Mouse (Mus musculus): ENCODE measurements around the gene Serpina1f.
"Not testable (repeated sequence)": the region's sequence is repeated elsewhere in the genome, so short reads cannot be mapped to it uniquely, and the experiment has no call there.

Serpina1f gene

GRCm38 (mm10) chr12:103695429-103695828 lies at the start of gene Serpina1f:
Gene Serpina1f, minus strand, starts transcription at chr12:103695529.
- no peak for DNase-seq (ENCODE audit: low read depth, low spot score)

DNA sequence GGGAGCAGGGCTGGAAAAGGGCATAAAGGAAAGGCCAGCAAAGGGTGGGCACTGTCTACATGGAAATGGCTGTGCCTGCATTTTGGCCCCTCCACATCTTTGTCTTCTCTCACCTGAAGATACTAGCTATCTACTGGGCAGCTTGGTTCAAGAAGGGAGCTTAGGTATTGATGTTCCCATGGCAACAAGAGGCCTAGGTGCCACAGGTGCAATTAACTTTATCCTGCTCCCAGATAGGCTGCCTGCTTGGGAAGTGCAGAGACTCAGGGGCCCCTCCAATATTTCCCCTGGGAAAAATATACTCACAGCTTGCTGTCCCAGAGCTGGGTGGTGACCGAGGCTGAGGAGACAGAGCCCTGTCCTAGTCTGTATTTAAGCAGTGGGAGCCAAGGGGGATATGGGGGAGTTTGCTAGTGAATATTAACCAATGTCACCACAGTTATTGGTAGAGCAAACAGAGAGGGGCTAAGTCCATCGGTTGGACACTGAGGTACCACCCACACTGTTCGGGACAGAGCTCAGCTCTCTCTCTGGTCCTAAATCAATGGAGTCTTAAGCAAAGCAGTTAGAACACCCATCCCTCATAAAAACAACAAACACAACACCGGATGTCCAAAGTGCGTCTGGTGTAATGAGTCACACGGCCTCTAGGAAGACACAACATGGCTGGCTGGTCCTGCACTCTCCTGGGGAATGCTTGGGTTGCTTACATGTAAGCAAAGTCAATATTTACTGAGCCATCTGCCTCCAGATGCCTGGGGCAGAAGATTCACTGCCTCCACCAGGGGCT lies 42.7 kb upstream of the Serpina1f start:
- DNase-seq (ENCODE audit: low read depth, low spot score): not testable (repeated sequence)

DNA sequence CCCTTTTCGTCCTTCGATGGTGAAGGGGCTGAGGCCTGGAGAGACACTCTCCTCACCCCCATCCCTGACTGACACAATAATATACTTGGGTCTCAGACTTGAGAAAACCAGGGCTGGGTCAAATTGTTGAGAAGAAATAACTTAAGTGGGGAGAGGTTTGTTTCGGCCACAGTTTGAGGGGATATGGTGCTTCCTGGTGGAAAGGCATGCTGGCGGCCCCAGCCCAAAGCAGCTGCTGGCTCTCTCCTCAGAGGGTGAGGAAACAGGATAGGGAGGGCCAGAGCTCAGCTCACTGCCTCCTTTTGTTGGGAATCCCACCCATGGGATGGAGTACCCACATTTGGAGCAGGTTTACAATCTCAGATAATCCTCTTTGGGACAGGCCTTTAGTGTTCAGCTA lies 40.2 kb upstream of the Serpina1f start:
- not testable (repeated sequence) for DNase-seq (ENCODE audit: low read depth, low spot score)

DNA sequence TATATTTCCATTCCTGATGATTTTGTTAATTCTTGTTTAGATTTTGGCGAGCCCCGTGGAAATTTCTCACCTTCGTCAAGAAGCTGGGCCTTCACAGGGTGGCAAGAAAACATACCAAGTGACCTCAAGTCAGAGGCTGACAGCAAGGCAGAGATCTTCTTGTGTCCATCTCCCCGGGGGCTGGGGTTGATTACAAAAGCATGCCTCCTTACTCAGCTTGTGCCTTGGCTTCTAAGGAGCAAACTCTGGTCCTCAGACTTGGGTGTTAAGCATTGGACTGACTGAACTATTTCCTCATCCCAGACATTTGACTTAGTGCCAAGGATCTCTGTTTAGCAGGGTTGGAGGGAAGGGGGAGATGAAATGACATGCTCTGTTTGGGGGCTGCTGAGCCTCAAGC lies 39.8 kb upstream of the Serpina1f start:
- DNase-seq (ENCODE audit: low read depth, low spot score): not testable (repeated sequence)

DNA sequence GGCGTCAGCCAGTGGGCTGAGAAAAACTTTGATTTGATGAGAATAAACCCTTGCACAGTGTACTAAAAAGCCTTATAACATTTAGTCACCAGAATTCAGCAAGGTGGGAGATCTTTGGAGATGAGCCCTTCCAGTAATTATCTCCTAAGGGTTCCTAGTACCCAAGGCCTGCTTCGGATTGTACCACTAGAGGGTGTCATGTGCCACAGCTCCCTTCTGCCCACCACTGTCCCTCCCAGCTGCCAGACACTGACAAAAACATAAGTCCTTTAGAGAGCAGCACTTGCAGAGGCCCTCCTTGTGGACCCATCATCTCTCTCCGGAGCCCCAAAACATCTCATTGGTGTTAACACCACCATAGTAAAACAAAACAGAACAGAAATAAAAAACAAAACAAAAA lies 16.2 kb upstream of the Serpina1f start:
- no peak for DNase-seq (ENCODE audit: low read depth, low spot score)

DNA sequence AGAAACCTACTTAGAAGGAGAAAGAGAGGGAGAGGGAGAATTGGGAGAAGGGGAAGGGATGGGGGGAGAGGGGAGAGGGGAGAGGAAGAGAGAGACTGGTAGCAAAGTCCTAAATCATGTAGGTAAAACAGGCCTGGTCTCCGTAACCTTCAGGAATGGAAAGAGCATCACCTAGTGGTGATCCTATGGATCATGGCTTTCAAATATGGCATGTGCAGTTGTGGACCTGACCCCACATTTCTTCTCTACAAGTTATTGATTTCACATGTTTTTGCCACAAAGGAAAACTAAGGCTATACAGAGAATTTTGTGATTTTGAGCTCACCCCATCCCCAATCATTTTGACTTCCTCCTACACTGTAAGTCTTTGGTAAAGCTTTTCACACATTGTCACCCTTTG lies 15.1 kb upstream of the Serpina1f start:
- DNase-seq (ENCODE audit: low read depth, low spot score): no peak

DNA sequence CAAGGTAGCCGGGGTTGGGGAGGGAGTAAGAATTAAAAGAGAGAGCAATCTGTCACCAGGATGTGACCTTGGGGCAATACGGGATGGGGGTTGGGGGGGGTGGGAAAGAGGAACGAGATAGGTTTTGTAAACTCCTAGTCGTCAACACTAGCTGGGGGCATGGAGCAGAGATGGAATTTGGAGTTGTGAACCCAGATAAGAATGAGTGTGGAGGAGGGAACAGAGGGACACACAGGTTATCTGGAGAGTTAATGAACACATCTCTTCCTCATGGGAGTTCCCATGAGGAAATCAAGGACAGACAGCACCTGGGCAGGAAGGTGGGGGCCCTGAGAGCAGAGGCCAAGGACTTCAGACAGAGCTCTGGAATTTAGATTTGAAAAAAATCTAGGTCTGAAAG lies 10.8 kb upstream of the Serpina1f start:
- no peak for DNase-seq (ENCODE audit: low read depth, low spot score)

DNA sequence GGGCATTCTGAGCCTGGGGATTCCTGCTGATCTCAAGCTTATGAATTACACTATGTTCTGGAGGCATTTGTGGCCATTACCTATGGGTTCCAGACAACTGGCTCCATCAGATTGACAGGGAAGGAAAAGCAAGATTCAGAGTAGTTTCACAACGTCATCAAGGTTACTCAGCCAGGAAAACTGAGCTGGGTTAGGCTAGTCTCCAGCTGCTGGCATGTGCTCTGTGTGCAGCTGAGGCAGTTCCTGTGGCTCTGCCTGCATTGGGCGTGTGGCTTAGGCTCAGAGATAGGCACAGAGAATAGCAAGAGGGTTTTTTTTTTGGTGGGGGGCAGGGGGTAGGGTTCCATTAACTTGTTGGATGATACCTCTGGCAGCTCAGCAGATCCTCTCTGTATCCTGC lies 10.2 kb upstream of the Serpina1f start:
- DNase-seq (ENCODE audit: low read depth, low spot score): no peak

- DNase-seq (ENCODE audit: low read depth, low spot score): no peak
Measured at GRCm38 (mm10) chr12:103700144-103700750, 4.9 kb upstream of the Serpina1f start.

GRCm38 (mm10) chr12:103688221-103688814 lies 7.0 kb downstream of the Serpina1f start:
- no peak for DNase-seq (ENCODE audit: low read depth, low spot score)

GRCm38 (mm10) chr12:103687021-103687420 lies 8.3 kb downstream of the Serpina1f start:
- DNase-seq (ENCODE audit: low read depth, low spot score): no peak

DNA sequence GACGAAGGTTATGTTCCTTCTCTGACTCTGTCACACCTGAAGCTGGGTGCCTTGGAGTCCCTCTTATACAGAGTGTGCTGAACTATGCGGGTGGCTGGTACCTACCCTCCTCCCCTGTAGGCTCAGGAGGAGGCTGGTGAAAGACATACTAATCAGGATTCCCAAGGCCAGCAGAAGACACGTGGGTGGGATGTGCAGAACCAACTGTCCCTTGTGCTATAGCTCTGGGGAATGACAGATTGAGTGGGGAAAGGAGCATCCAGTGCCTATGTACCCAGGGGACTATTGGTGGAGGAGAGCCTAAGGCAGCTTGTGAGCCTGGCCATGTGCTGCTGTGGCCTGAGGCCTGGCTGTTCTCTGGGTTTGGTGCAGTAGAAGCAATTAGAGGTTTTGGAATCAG lies 9.3 kb downstream of the Serpina1f start:
- DNase-seq (ENCODE audit: low read depth, low spot score): no peak

DNA sequence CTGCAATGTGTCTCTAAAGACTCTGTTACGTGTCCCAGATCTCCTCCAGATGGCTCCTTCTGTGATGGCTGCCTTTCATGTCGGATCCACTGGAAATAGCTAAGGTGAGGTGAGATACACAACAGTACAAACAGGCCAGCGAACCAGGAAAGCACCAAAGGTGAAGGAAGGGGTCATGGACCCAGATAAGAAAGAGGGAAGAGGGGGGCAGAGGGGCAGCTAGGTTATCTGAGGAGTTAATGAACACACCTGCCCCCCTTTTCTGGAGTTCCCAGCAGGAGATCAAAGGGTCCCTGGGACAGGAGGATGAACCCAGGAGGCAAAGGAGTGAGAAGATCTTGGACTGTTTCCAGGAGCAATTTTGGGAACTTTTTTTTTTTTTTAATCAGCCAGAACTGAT lies 9.9 kb downstream of the Serpina1f start:
- DNase-seq (ENCODE audit: low read depth, low spot score): no peak

DNA sequence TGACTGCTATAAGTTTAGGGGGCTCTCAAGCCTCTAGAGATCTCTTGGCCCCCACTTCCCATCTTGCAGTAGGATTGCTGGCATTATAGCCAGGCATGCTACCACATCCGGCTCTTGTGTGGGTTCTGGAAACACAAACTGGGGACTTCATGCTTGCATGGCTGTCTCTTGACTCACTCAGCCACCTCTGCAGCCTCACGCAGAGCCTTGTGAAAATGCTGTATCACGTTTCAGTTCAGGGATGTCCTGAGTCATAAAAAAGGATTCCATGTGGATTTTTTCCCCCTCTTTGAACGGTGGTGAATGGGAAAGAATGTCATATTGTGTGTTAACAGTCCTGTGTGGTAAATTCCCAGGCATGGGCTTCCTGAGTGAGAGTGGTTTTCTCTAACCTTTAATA lies 11.6 kb downstream of the Serpina1f start:
- DNase-seq (ENCODE audit: low read depth, low spot score): no peak

DNA sequence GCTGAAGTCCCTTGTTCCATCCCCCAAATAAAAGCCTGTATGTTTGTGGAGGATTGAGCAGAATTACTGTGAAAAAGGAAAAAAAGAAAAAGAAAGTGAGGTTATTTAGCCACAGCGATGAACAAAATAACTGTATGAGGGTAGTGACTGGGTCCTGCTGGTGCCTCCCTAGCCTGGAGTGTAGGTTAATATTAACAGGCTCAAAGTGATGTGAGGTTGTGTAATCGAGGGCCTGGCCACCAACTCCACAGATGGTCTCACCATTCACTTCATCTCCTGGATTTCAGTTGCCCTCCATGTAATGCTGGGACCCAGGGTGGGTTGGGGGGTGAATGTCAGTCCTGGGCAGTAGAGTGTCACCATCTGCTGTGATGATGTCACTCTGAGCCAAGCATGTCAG lies 13.6 kb downstream of the Serpina1f start:
- no peak for DNase-seq (ENCODE audit: low read depth, low spot score)

- no peak for DNase-seq (ENCODE audit: low read depth, low spot score)
Measured at GRCm38 (mm10) chr12:103681169-103681568, 14.2 kb downstream of the Serpina1f start.

GRCm38 (mm10) chr12:103679853-103680252 lies 15.5 kb downstream of the Serpina1f start:
- not testable (repeated sequence) for DNase-seq (ENCODE audit: low read depth, low spot score)

DNA sequence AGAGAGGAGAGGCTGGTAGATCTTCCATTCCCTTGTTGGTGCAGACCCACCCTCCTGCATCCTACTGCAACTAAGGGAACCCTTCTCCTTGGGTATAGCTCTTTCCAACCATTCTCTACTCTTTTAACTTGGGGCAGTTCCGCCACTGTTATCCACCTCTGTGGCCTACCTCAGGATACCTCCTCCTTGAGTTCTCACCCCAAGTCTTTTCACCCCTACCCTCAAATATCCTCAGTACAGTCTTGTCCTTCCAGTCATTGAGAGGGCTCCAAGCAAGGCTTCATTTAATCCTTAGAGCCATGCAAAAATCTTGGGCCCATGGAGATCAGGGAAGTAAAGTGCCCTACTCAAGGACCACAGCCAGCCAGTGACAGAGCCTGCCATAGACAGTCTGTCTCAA lies 19.3 kb downstream of the Serpina1f start, which contains the start of gene Serpina16:
TSS of gene Serpina16 (minus strand) at position 101 of the 400 bp plus-strand sequence.
- DNase-seq (ENCODE audit: low read depth, low spot score): no peak

DNA sequence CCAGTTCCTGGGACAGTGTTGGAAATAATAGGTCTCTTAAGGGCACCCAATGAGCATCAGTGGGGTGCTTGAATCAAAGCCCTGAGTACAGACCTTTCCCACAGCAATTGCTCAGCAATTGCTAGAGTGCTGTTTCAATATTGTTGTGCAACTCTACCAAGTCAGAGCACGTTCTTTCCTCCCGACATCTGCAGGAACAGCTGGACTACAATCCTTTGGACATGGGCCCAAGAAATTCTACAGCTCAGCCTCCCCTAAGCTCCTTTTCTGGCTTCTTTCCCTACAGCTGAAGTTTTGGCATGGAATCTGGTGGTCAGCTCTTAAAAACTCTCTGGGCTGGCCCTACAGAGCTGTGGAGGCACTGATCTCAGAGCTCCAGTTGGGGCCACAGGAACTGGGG lies 22.1 kb downstream of the Serpina1f start:
- DNase-seq (ENCODE audit: low read depth, low spot score): no peak

DNA sequence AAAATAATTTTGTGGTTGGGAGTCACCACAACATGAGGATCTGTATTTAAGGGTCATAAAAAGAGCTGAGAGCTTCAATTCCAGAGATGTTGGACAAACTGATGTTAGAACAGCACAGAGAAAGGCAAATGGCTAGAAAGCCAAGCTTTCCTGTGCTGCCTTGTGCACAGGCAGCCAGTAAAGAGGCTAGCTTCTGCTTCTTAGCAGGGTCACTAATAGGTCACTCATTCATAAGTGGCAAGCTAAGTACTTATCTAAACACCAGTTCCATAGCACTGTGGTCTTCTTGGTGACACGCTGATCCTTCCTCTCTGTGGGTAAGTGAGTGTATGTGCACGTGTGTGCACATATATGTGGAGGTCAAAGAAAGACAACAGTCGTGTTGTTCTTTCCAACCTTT lies 23.8 kb downstream of the Serpina1f start:
- no peak for DNase-seq (ENCODE audit: low read depth, low spot score)

- no peak for DNase-seq (ENCODE audit: low read depth, low spot score)
Measured at GRCm38 (mm10) chr12:103670964-103671363, 24.4 kb downstream of the Serpina1f start.

- DNase-seq (ENCODE audit: low read depth, low spot score): no peak
Measured at GRCm38 (mm10) chr12:103670344-103670743, 25.0 kb downstream of the Serpina1f start.

- no peak for DNase-seq (ENCODE audit: low read depth, low spot score)
Measured at GRCm38 (mm10) chr12:103665286-103665685, 30.0 kb downstream of the Serpina1f start.
